Mouse (Mus musculus): ENCODE data around the gene Crtc3. TPM values are rescaled to one million over a fixed set of nuclear protein-coding genes. Genes with fewer than 3 reads are reported as not detected.

Crtc3 gene
- polyA plus RNA-seq, 1 experiment from 2014 or later = 17.8 TPM

DNA sequence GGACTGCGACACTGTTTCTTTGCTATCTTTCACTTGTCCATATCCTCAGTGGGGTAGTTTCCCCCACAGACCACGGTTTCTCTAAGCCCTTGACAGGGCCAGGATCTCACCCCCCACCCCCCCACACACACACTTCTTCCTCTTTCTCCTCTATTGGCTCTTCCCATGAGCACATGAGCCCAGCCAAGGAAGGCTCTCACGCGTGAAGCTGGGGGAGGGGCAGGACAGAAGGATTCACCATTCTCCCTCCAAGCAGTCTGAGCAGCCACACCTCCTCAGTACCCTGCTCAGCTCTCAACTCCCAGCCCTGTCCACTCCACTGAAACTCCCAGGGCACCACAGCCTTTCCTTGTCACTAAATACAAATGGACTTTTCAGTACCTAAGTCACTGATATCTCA, 47.2 kb downstream of the Crtc3 start:
- Histone ChIP-seq H3K9me3 (replicated peaks; ENCODE audit: control insufficient read depth, low read length) (no peaks in the 10 kb centered on the region), H3K9ac (ENCODE audit: low read length) (no peak overlapping the region), H3K36me3 (ENCODE audit: control insufficient read depth, insufficient read depth) (no peaks in the 10 kb centered on the region), H3K4me3 (ENCODE audit: low read length) (no peak overlapping the region), H3K27ac (ENCODE audit: low read length) (0 out of 2 replicates have a peak overlapping the region, but pooled peaks have one; percentile 4), H3K27me3 (ENCODE audit: control insufficient read depth, insufficient read depth, low read length) (no peaks in the 10 kb centered on the region), H3K4me2 (ENCODE audit: low read depth, low read length) (no peak overlapping the region), H3K4me1 (ENCODE audit: control insufficient read depth, insufficient read depth, low read length) (peaks cover 41% of the 10 kb centered on the region)
- WGBS = 21% methylated on average over 4 of the region's 4 CpGs
- no peak for ATAC-seq (replicated peaks; ENCODE audit: extremely low read depth, insufficient read depth, low FRiP score)

DNA sequence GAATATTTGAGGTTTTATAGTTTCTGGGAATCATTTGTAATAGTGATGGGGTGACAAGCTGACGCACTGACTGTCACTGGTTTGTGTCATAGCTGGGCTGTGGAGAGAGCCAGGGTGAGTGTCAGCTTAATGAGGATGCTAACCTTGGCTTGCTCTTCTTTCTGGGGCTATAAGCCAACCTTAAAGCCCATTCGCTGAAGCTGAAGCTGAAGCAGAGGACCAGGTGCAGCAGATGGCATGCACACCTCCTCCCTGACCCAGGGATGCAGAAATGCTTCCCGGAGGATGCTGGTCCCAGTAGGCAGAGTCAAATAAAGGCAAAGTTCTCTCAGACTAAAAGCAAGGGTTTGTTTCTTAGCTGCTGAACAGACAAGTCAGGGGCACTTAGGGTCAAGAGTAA, 48.7 kb downstream of the Crtc3 start:
- no peak overlapping the region for H3K27ac ChIP-seq (ENCODE audit: low read length)
- H3K4me2 ChIP-seq (ENCODE audit: low read depth, low read length) = no peak overlapping the region
- no peaks in the 10 kb centered on the region for H3K36me3 ChIP-seq (ENCODE audit: control insufficient read depth, insufficient read depth)
- H3K4me3 ChIP-seq (ENCODE audit: low read length) = no peak overlapping the region
- H3K27me3 ChIP-seq (ENCODE audit: control insufficient read depth, insufficient read depth, low read length) = no peaks in the 10 kb centered on the region
- no peak overlapping the region for H3K9ac ChIP-seq (ENCODE audit: low read length)
- peaks cover 52% of the 10 kb centered on the region for H3K4me1 ChIP-seq (ENCODE audit: control insufficient read depth, insufficient read depth, low read length)
- ATAC-seq (replicated peaks; ENCODE audit: extremely low read depth, insufficient read depth, low FRiP score) = no peak
- 86% methylated on average over 3 of the region's 3 CpGs for WGBS
- no peaks in the 10 kb centered on the region for H3K9me3 ChIP-seq (replicated peaks; ENCODE audit: control insufficient read depth, low read length)

GRCm38 (mm10) chr7:80638460-80638859, 50.2 kb downstream of the Crtc3 start:
- no peak overlapping the region for H3K9ac ChIP-seq (ENCODE audit: low read length)
- H3K36me3 ChIP-seq (ENCODE audit: control insufficient read depth, insufficient read depth) = no peaks in the 10 kb centered on the region
- no peak overlapping the region for H3K27ac ChIP-seq (ENCODE audit: low read length)
- H3K4me3 ChIP-seq (ENCODE audit: low read length) = no peak overlapping the region
- 67% methylated on average over 10 of the region's 10 CpGs for WGBS
- ATAC-seq (replicated peaks; ENCODE audit: extremely low read depth, insufficient read depth, low FRiP score) = no peak
- H3K4me1 ChIP-seq (ENCODE audit: control insufficient read depth, insufficient read depth, low read length) = peaks cover 54% of the 10 kb centered on the region
- no peaks in the 10 kb centered on the region for H3K27me3 ChIP-seq (ENCODE audit: control insufficient read depth, insufficient read depth, low read length)
- no peaks in the 10 kb centered on the region for H3K9me3 ChIP-seq (replicated peaks; ENCODE audit: control insufficient read depth, low read length)
- H3K4me2 ChIP-seq (ENCODE audit: low read depth, low read length) = no peak overlapping the region

DNA sequence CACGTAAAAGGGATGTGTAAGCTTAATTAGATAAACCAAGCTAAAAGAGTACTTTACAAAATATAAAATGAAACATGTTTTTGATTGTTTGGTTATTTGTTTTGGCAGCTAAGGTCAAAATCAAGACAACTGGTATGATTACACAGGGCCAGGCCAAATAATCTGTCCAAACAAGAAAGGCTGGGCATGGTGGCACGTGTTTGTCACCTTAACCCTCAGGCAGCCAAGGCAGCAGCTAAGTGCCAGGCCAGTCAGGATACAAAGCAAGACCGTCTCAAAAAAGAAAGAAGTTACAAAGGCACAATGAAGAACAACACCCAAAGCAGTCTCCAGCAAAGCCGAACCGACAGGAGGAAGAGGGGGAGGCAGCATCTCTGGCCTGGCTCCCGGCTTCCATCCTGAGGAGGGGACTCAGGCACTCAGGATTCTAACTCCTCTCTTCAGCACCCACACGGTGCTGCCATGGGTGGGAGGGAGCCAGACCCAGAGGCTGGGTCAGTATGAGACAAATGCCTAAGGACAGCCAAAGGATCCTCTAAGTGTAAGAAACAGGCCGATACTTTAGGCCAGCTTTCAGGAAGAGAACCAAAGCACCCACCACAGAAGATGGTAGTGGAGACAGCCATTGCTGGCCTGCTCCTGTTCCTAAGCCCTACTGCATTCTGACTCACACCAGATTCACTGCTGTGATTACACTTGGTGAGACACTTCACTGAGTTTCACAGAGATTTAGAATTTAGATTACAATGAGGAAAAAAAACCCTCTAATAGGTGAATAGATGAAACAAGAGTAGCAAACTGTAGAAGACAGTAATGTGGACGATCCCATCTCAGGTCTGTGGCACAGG, 51.5 kb downstream of the Crtc3 start:
- Histone ChIP-seq H3K9ac (ENCODE audit: low read length) (no peak overlapping the region), H3K4me1 (ENCODE audit: control insufficient read depth, insufficient read depth, low read length) (peaks cover 45% of the 10 kb centered on the region), H3K27me3 (ENCODE audit: control insufficient read depth, insufficient read depth, low read length) (no peaks in the 10 kb centered on the region), H3K9me3 (replicated peaks; ENCODE audit: control insufficient read depth, low read length) (no peaks in the 10 kb centered on the region), H3K4me3 (ENCODE audit: low read length) (no peak overlapping the region), H3K27ac (ENCODE audit: low read length) (peak overlapping the region; percentile 41), H3K36me3 (ENCODE audit: control insufficient read depth, insufficient read depth) (no peaks in the 10 kb centered on the region), H3K4me2 (ENCODE audit: low read depth, low read length) (no peak overlapping the region)
- no peak for ATAC-seq (replicated peaks; ENCODE audit: extremely low read depth, insufficient read depth, low FRiP score)
- 53% methylated on average over 9 of the region's 9 CpGs for WGBS

GRCm38 (mm10) chr7:80636288-80636952, 52.3 kb downstream of the Crtc3 start:
- WGBS = 39% methylated on average over 17 of the region's 17 CpGs
- Histone ChIP-seq H3K4me1 (ENCODE audit: control insufficient read depth, insufficient read depth, low read length) (peaks cover 37% of the 10 kb centered on the region), H3K4me3 (ENCODE audit: low read length) (no peak overlapping the region), H3K9ac (ENCODE audit: low read length) (no peak overlapping the region), H3K27ac (ENCODE audit: low read length) (peak overlapping the region; percentile 26; the same call in 1 of the 2 replicates), H3K36me3 (ENCODE audit: control insufficient read depth, insufficient read depth) (no peaks in the 10 kb centered on the region), H3K27me3 (ENCODE audit: control insufficient read depth, insufficient read depth, low read length) (no peaks in the 10 kb centered on the region), H3K9me3 (replicated peaks; ENCODE audit: control insufficient read depth, low read length) (no peaks in the 10 kb centered on the region), H3K4me2 (ENCODE audit: low read depth, low read length) (no peak overlapping the region)
- peak; percentile 38; the same call in 1 of the 2 replicates for ATAC-seq (replicated peaks; ENCODE audit: extremely low read depth, insufficient read depth, low FRiP score)

- 17% methylated on average over 5 of the region's 5 CpGs for WGBS
- no peak overlapping the region for H3K4me2 ChIP-seq (ENCODE audit: low read depth, low read length)
- H3K27me3 ChIP-seq (ENCODE audit: control insufficient read depth, insufficient read depth, low read length) = no peaks in the 10 kb centered on the region
- ATAC-seq (replicated peaks; ENCODE audit: extremely low read depth, insufficient read depth, low FRiP score) = no peak; the same call in 1 of the 2 replicates
- H3K9me3 ChIP-seq (replicated peaks; ENCODE audit: control insufficient read depth, low read length) = no peaks in the 10 kb centered on the region
- no peak overlapping the region for H3K9ac ChIP-seq (ENCODE audit: low read length)
- H3K4me3 ChIP-seq (ENCODE audit: low read length) = no peak overlapping the region
- H3K36me3 ChIP-seq (ENCODE audit: control insufficient read depth, insufficient read depth) = no peaks in the 10 kb centered on the region
- H3K4me1 ChIP-seq (ENCODE audit: control insufficient read depth, insufficient read depth, low read length) = peaks cover 34% of the 10 kb centered on the region
- no peak overlapping the region for H3K27ac ChIP-seq (ENCODE audit: low read length)
These were observed 52.8 kb downstream of the Crtc3 start for GRCm38 (mm10) chr7:80635866-80636265.

DNA sequence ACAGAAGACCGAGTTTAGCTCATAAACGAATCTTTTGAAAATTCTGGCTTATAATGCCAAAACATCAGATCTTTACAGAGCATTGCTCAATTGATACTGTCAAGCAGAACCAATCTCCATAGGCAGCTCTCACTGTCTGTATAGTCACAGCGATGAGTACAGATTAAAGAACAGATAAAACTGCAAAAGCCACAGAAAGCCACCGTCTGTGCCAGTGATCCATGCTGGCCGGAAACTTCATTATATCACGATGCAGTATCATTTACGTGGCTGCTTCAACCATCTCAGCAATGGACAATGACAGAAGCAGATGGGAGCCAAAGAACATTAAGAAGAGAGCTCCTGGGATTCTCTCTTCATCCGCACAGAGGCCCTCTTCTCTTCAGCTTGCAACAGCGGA, 53.9 kb downstream of the Crtc3 start:
- no peak for ATAC-seq (replicated peaks; ENCODE audit: extremely low read depth, insufficient read depth, low FRiP score)
- Histone ChIP-seq H3K36me3 (ENCODE audit: control insufficient read depth, insufficient read depth) (no peaks in the 10 kb centered on the region), H3K9ac (ENCODE audit: low read length) (no peak overlapping the region), H3K4me2 (ENCODE audit: low read depth, low read length) (no peak overlapping the region), H3K27ac (ENCODE audit: low read length) (no peak overlapping the region), H3K27me3 (ENCODE audit: control insufficient read depth, insufficient read depth, low read length) (no peaks in the 10 kb centered on the region), H3K4me3 (ENCODE audit: low read length) (no peak overlapping the region), H3K4me1 (ENCODE audit: control insufficient read depth, insufficient read depth, low read length) (peaks cover 34% of the 10 kb centered on the region), H3K9me3 (replicated peaks; ENCODE audit: control insufficient read depth, low read length) (no peaks in the 10 kb centered on the region)
- WGBS = 68% methylated on average over 9 of the region's 9 CpGs

DNA sequence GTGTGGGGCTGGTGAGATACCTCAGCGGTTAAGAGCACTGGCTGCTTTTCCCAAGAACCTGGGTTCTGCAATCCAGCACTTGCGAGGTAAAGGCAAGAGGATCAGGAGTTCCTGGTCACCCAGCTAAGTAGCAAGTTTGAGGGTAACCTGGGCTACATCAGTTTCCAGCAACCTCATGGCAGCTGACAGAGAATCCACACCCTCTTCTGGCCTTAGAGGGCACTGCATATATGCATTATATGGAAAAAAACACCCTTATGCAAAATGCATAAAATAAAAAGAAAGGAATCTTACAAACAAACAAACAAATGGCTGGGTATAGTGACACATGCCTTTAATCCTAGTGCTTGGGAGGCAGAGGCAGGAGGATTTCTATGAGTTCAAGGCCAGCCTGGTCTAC, 55.0 kb downstream of the Crtc3 start:
- Histone ChIP-seq H3K4me1 (ENCODE audit: control insufficient read depth, insufficient read depth, low read length) (peaks cover 41% of the 10 kb centered on the region), H3K36me3 (ENCODE audit: control insufficient read depth, insufficient read depth) (no peaks in the 10 kb centered on the region), H3K4me2 (ENCODE audit: low read depth, low read length) (no peak overlapping the region), H3K4me3 (ENCODE audit: low read length) (no peak overlapping the region), H3K27ac (ENCODE audit: low read length) (no peak overlapping the region), H3K9me3 (replicated peaks; ENCODE audit: control insufficient read depth, low read length) (no peaks in the 10 kb centered on the region), H3K27me3 (ENCODE audit: control insufficient read depth, insufficient read depth, low read length) (no peaks in the 10 kb centered on the region), H3K9ac (ENCODE audit: low read length) (no peak overlapping the region)
- 93% methylated on average over 2 of the region's 2 CpGs for WGBS
- ATAC-seq (replicated peaks; ENCODE audit: extremely low read depth, insufficient read depth, low FRiP score) = no peak

DNA sequence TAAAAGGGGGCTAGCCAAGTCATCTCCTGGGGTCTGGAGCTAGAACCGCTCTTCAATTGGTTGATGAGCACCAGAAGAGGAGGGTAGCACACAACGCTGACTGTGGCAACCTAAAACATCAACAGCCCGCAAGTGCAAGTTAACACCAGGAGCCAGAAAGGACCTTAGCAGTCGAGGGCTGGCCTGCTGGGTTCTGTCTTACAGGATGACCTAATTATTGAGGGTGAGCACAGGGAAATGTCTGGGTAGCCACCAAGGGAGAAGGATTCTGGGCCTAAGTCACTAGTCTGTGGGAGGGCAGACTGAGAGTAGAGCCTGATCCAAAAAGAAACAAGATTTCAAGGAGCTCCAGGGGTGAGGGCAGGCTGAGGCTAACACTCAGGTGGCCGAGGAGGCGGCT, 56.7 kb downstream of the Crtc3 start:
- H3K4me1 ChIP-seq (ENCODE audit: control insufficient read depth, insufficient read depth, low read length) = peaks cover 37% of the 10 kb centered on the region
- no peak for ATAC-seq (replicated peaks; ENCODE audit: extremely low read depth, insufficient read depth, low FRiP score)
- no peaks in the 10 kb centered on the region for H3K27me3 ChIP-seq (ENCODE audit: control insufficient read depth, insufficient read depth, low read length)
- 71% methylated on average over 6 of the region's 6 CpGs for whole genome bisulfite sequencing
- no peak overlapping the region for H3K27ac ChIP-seq (ENCODE audit: low read length)
- no peaks in the 10 kb centered on the region for H3K9me3 ChIP-seq (replicated peaks; ENCODE audit: control insufficient read depth, low read length)
- no peaks in the 10 kb centered on the region for H3K36me3 ChIP-seq (ENCODE audit: control insufficient read depth, insufficient read depth)
- H3K9ac ChIP-seq (ENCODE audit: low read length) = no peak overlapping the region
- no peak overlapping the region for H3K4me3 ChIP-seq (ENCODE audit: low read length)
- H3K4me2 ChIP-seq (ENCODE audit: low read depth, low read length) = no peak overlapping the region

Measured in heart, embryonic 16.5 days (tissue).